Mouse (Mus musculus) lung, postnatal 0 days (tissue): Measurements from ENCODE around the gene Gtdc1.

Experiments
- CTCF ChIP-seq: IDR thresholded peaks from 2 replicates; pipeline ENCODE4 v1.5.1; 2016; ENCODE audit warnings: antibody characterized with exemption, mild to moderate bottlenecking
- EP300 ChIP-seq: IDR thresholded peaks from 2 replicates; pipeline ENCODE4 v1.6.1; 2016; ENCODE audit warnings: antibody characterized with exemption, mild to moderate bottlenecking, control low read depth

DNA sequence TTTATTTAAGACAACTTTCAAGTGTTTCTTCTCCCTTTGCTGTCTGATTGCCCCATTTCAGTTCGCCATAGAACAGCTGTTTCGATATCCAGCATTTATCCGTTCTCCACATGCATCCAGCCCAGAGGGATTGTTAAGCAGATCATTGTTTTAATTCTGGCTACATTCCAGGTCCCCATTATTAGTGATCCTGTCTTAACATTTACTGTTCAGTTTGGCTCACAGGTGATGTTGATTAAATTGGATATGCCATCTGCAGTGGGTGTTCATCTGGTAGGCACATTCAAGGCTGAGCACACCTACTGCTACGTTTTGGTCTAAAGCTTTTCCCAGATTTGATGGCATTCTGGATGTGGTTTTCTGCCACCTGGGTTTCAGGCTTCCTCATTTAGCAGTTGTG, 409.4 kb downstream of the Gtdc1 start:
- TF ChIP-seq CTCF (no peak), EP300 (no peak)
